Mouse (Mus musculus) neutrophil, adult 83 days (primary cell): ENCODE data around the gene Phactr1. TPM values are rescaled to one million over a fixed set of nuclear protein-coding genes. Genes with fewer than 3 reads are reported as not detected.

Source experiments
- total RNA-seq, 2 experiments: library from RNA; stranded (reverse); gene quantifications; one replicate each; pipeline ENCODE4 v1.2.4; 2023

Gene Phactr1
- total RNA-seq: not detected

GRCm38 (mm10) chr13:42680391-42680994 is at the start of gene Phactr1:
Gene Phactr1, plus strand, starts transcription at chr13:42680623.

GRCm38 (mm10) chr13:43171020-43171710 is 490.7 kb downstream of the Phactr1 start, which contains the start of gene Tbc1d7:
Gene Tbc1d7, minus strand, starts transcription at chr13:43171501.

